Mouse (Mus musculus) MEL (cell line): Measurements from ENCODE around the gene Ep400. TPM values are rescaled to one million over a fixed set of nuclear protein-coding genes. Genes with fewer than 3 reads are reported as not detected.
"Not testable (repeated sequence)": the region's sequence is repeated elsewhere in the genome, so short reads cannot be mapped to it uniquely, and the experiment has no call there.

Experiments
- DNase-seq: peaks from one replicate; pipeline ENCODE4 v3.0.0; 2011; ENCODE audit warnings: low read depth, low spot score
- H3K27ac ChIP-seq: 2 replicates; pipeline ENCODE4 v1.5.1; 2012; ENCODE audit warnings: low read depth, mild to moderate bottlenecking, control low read depth, low read length, moderate library complexity; ENCODE audit not compliant: control insufficient read depth
- H3K27me3 ChIP-seq, 2 experiments: fragments of 150-350 bp in 1 of 2; sonication (generic) in 1 of 2; 2 replicates each; pipeline ENCODE4 v1.6.1; 2012; ENCODE audit warnings: low read length in 2 of 2, mild to moderate bottlenecking in 2 of 2, improper control_type of control experiment in 1 of 2, moderate library complexity in 1 of 2; ENCODE audit not compliant: insufficient read depth in 2 of 2, control insufficient read depth in 1 of 2
- H3K36me3 ChIP-seq, 2 experiments: 2 replicates each; pipeline ENCODE4 v1.6.1; 2012 to 2014; ENCODE audit warnings: low read length in 2 of 2, improper control_type of control experiment in 1 of 2, inconsistent platforms in 1 of 2, mild to moderate bottlenecking in 1 of 2; ENCODE audit not compliant: insufficient read depth in 2 of 2, control insufficient read depth in 1 of 2
- H3K4me1 ChIP-seq, 2 experiments: fragments of 150-350 bp in 1 of 2; sonication (generic) in 1 of 2; 2 replicates each; pipeline ENCODE4 v1.6.1; 2012; ENCODE audit warnings: low read length in 2 of 2, improper control_type of control experiment in 1 of 2, mild to moderate bottlenecking in 1 of 2; ENCODE audit not compliant: insufficient read depth in 2 of 2, control insufficient read depth in 1 of 2
- H3K4me3 ChIP-seq, 2 experiments: fragments of 150-350 bp in 1 of 2; sonication (generic) in 1 of 2; 2 replicates each; pipeline ENCODE4 v1.5.1; 2012; ENCODE audit warnings: low read depth in 2 of 2, low read length in 2 of 2, mild to moderate bottlenecking in 2 of 2, moderate library complexity in 2 of 2, control low read depth in 1 of 2, improper control_type of control experiment in 1 of 2; ENCODE audit not compliant: control insufficient read depth in 1 of 2, insufficient read depth in 1 of 2
- H3K79me2 ChIP-seq: 2 replicates; pipeline ENCODE4 v1.6.1; 2012; ENCODE audit warnings: mild to moderate bottlenecking, low read length, moderate library complexity; ENCODE audit not compliant: control insufficient read depth, poor library complexity, insufficient read depth
- H3K9ac ChIP-seq: 2 replicates; pipeline ENCODE4 v1.6.1; 2012; ENCODE audit warnings: low read depth, mild to moderate bottlenecking, control low read depth, low read length, moderate library complexity; ENCODE audit not compliant: control insufficient read depth, poor library complexity, severe bottlenecking
- H3K9me3 ChIP-seq: fragments of 150-350 bp; sonication (generic); replicated peaks from 2 replicates; pipeline ENCODE4 v1.6.1; 2012; ENCODE audit warnings: mild to moderate bottlenecking, low read length, improper control_type of control experiment, moderate library complexity; ENCODE audit not compliant: insufficient read depth
- CTCF ChIP-seq, 3 experiments: IDR thresholded peaks in 2 of 3; conservative IDR thresholded peaks in 1 of 3; 2 replicates each; pipeline ENCODE4 v1.5.1; 2011 to 2012; ENCODE audit warnings: low read length in 3 of 3, low read depth in 2 of 3, mild to moderate bottlenecking in 2 of 3, improper control_type of control experiment in 1 of 3, inconsistent platforms in 1 of 3, mixed read lengths in 1 of 3, moderate library complexity in 1 of 3; ENCODE audit not compliant: control insufficient read depth in 1 of 3, insufficient read depth in 1 of 3, poor library complexity in 1 of 3, severe bottlenecking in 1 of 3
- E2F4 ChIP-seq: IDR thresholded peaks from 2 replicates; pipeline ENCODE4 v1.6.1; 2011; ENCODE audit warnings: low read depth, low read length, improper control_type of control experiment, borderline replicate concordance
- ELF1 ChIP-seq: IDR thresholded peaks from 2 replicates; pipeline ENCODE4 v1.6.1; 2014; ENCODE audit warnings: low read depth, mild to moderate bottlenecking, inconsistent platforms, low read length, improper control_type of control experiment, moderate library complexity
- EP300 ChIP-seq, 2 experiments: IDR thresholded peaks; 2 replicates each; pipeline ENCODE4 v1.6.1; 2011; ENCODE audit warnings: improper control_type of control experiment in 2 of 2, low read length in 2 of 2, low read depth in 1 of 2, mild to moderate bottlenecking in 1 of 2
- ETS1 ChIP-seq: IDR thresholded peaks from 2 replicates; pipeline ENCODE4 v1.6.1; 2012; ENCODE audit warnings: low read depth, mild to moderate bottlenecking, inconsistent platforms, low read length, improper control_type of control experiment, moderate library complexity
- GABPA ChIP-seq: IDR thresholded peaks from 2 replicates; pipeline ENCODE4 v1.6.1; 2012; ENCODE audit warnings: low read depth, mild to moderate bottlenecking, inconsistent platforms, low read length, improper control_type of control experiment, moderate library complexity
- GATA1 ChIP-seq: IDR thresholded peaks from 2 replicates; pipeline ENCODE4 v1.6.1; 2011; ENCODE audit warnings: low read depth, low read length, improper control_type of control experiment
- MAX ChIP-seq: IDR thresholded peaks from 2 replicates; pipeline ENCODE4 v1.6.1; 2011; ENCODE audit warnings: low read length, improper control_type of control experiment
- MEF2A ChIP-seq: IDR thresholded peaks from 2 replicates; pipeline ENCODE4 v1.6.1; 2014; ENCODE audit warnings: low read depth, mild to moderate bottlenecking, inconsistent platforms, low read length, improper control_type of control experiment; ENCODE audit not compliant: poor library complexity, insufficient replicate concordance, severe bottlenecking; ENCODE audit errors: extremely low read depth
- MXI1 ChIP-seq: IDR thresholded peaks from 2 replicates; pipeline ENCODE4 v1.6.1; 2011; ENCODE audit warnings: mild to moderate bottlenecking, low read depth, low read length, improper control_type of control experiment
- MYB ChIP-seq: IDR thresholded peaks from 2 replicates; pipeline ENCODE4 v1.6.1; 2011; ENCODE audit warnings: mild to moderate bottlenecking, low read depth, low read length, improper control_type of control experiment
- MYC ChIP-seq: IDR thresholded peaks from 2 replicates; pipeline ENCODE4 v1.6.1; 2011; ENCODE audit warnings: low read depth, mild to moderate bottlenecking, low read length, improper control_type of control experiment, moderate library complexity
- POLR2AphosphoS5 ChIP-seq: IDR thresholded peaks from 2 replicates; pipeline ENCODE4 v1.6.1; 2012; ENCODE audit warnings: low read depth, borderline replicate concordance, mild to moderate bottlenecking, inconsistent platforms, low read length, moderate library complexity, mixed read lengths
- RAD21 ChIP-seq: IDR thresholded peaks from 2 replicates; pipeline ENCODE4 v1.6.1; 2011; ENCODE audit warnings: mild to moderate bottlenecking, low read depth, low read length, improper control_type of control experiment
- RCOR1 ChIP-seq: IDR thresholded peaks from 2 replicates; pipeline ENCODE4 v1.6.1; 2012; ENCODE audit warnings: low read depth, mild to moderate bottlenecking, inconsistent platforms, low read length, improper control_type of control experiment
- SIN3A ChIP-seq: IDR thresholded peaks from 2 replicates; pipeline ENCODE4 v1.6.1; 2012; ENCODE audit warnings: low read length, improper control_type of control experiment, inconsistent platforms
- SMC3 ChIP-seq: IDR thresholded peaks from 2 replicates; pipeline ENCODE4 v1.6.1; 2011; ENCODE audit warnings: low read depth, low read length, improper control_type of control experiment
- TAL1 ChIP-seq: IDR thresholded peaks from 2 replicates; pipeline ENCODE4 v1.6.1; 2012; ENCODE audit warnings: mild to moderate bottlenecking, inconsistent platforms, low read length, moderate library complexity, mixed read lengths
- TCF12 ChIP-seq: IDR thresholded peaks from 2 replicates; pipeline ENCODE4 v1.6.1; 2014; ENCODE audit warnings: low read depth, mild to moderate bottlenecking, inconsistent platforms, low read length, improper control_type of control experiment, moderate library complexity
- USF1 ChIP-seq: IDR thresholded peaks from 2 replicates; pipeline ENCODE4 v1.6.1; 2014; ENCODE audit warnings: low read depth, mild to moderate bottlenecking, inconsistent platforms, low read length, improper control_type of control experiment, moderate library complexity
- USF2 ChIP-seq, 2 experiments: IDR thresholded peaks; 2 replicates each; pipeline ENCODE4 v1.6.1; 2011 to 2012; ENCODE audit warnings: improper control_type of control experiment in 2 of 2, low read length in 2 of 2, borderline replicate concordance in 1 of 2, inconsistent platforms in 1 of 2, low read depth in 1 of 2, mild to moderate bottlenecking in 1 of 2; ENCODE audit not compliant: insufficient read depth in 1 of 2
- ZNF384 ChIP-seq: IDR thresholded peaks from 2 replicates; pipeline ENCODE4 v1.6.1; 2012; ENCODE audit warnings: low read depth, mild to moderate bottlenecking, inconsistent platforms, low read length, improper control_type of control experiment
- polyA plus RNA-seq, 2 experiments: library from polyadenylated mRNA; stranded (reverse) in 1 of 2; unstranded in 1 of 2; fragments of >175 nt in 1 of 2; fragments of >200 nt in 1 of 2; gene quantifications; 2 replicates each; pipeline versions ENCODE4 v1.2.1 to v1.2.4; 2012; ENCODE audit warnings: low replicate concordance in 2 of 2, low read depth in 1 of 2; ENCODE audit not compliant: insufficient read length in 2 of 2, insufficient read depth in 1 of 2, missing spikeins in 1 of 2
- total RNA-seq: library from RNA; depleted of rRNA; stranded (reverse); fragments of 300-350 nt; gene quantifications from 2 replicates; pipeline ENCODE4 v1.2.3, GENCODE M21; 2012

Ep400 gene
- total and polyA plus RNA-seq, 3 experiments, result 21.5 to 96.8 (median 27.2) TPM

DNA sequence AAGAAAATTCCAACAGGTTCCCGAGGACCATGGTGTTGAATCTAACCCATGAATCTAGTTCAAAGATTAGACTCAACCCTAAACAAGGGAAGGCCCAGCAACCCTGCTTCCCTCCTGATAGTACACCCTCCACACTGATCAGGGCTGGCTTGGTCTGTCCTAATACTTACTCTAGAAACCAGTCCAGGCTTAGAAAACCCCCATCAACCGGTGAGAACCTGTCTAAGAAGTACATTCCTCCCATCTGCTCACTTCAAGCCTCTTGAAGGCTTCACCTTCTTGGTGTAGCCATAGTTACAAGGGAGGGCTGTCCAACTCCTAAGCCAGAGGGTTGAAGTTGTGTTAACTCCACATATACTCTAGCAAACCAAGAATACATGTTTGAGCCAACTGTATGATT lies 47.0 kb downstream of the Ep400 start:
- H3K27ac ChIP-seq, result no peak overlapping the region
- H3K9ac ChIP-seq, result no peak overlapping the region
- H3K9me3 ChIP-seq, result no peaks in the 10 kb centered on the region
- H3K79me2 ChIP-seq, result no peaks in the 10 kb centered on the region; the same call in 1 of the 2 replicates
- no peaks in the 10 kb centered on the region for H3K27me3 ChIP-seq
- no peak for TF ChIP-seq POLR2AphosphoS5
- no peak for TF ChIP-seq GABPA
- no peak for TF ChIP-seq USF2 (IDR thresholded peaks at IDR 0.05; ENCODE audit: borderline replicate concordance in 1 of 2, insufficient read depth in 1 of 2, low read depth in 1 of 2, low read length in 2 of 2)
- no peak for TF ChIP-seq MEF2A
- TF ChIP-seq ZNF384, result no peak
- TF ChIP-seq EP300 (IDR thresholded peaks at IDR 0.05; ENCODE audit: low read depth in 1 of 2, low read length in 2 of 2), result no peak
- TF ChIP-seq RCOR1, result no peak
- TF ChIP-seq SMC3, result no peak
- TF ChIP-seq USF1, result no peak
- no peak for TF ChIP-seq ELF1
- no peak for TF ChIP-seq SIN3A
- no peak for TF ChIP-seq E2F4
- TF ChIP-seq MXI1, result no peak
- no peak for TF ChIP-seq CTCF (IDR thresholded peaks at IDR 0.05 in 2 of 3, conservative IDR thresholded peaks at IDR 0.05 in 1 of 3; ENCODE audit: control insufficient read depth in 1 of 3, insufficient read depth in 1 of 3, low read depth in 2 of 3, low read length in 3 of 3, poor library complexity in 1 of 3, severe bottlenecking in 1 of 3)
- H3K4me1 ChIP-seq, result peaks cover 7 to 9% of the 10 kb centered on the region in 2 experiments; a peak in 3 of 4 replicates
- no peak overlapping the region for H3K4me3 ChIP-seq
- H3K36me3 ChIP-seq, result peaks cover 13 to 45% of the 10 kb centered on the region in 2 experiments
- DNase-seq, result no peak

- peak; percentile 69 for DNase-seq
- H3K4me1 ChIP-seq, result not testable (repeated sequence)
- 0 out of 4 replicates have a peak, but pooled peaks of 1 of the 2 experiments have one; percentile 17 for TF ChIP-seq USF2 (IDR thresholded peaks at IDR 0.05; ENCODE audit: borderline replicate concordance in 1 of 2, insufficient read depth in 1 of 2, low read depth in 1 of 2, low read length in 2 of 2)
- TF ChIP-seq ETS1, result peak; percentile 53; the same call in 1 of the 2 replicates
- peak; percentile 23; the same call in 1 of the 2 replicates for TF ChIP-seq SMC3
- TF ChIP-seq MYC, result peak; percentile 63
- peak; percentile 61 for TF ChIP-seq MAX
- TF ChIP-seq RCOR1, result peak; percentile 58
- TF ChIP-seq MYB, result peak; percentile 69
- peak; percentile 78 to 87 for TF ChIP-seq EP300 (IDR thresholded peaks at IDR 0.05; ENCODE audit: low read depth in 1 of 2, low read length in 2 of 2)
- peak; percentile 84 for TF ChIP-seq GATA1
- peak; percentile 86 for TF ChIP-seq TCF12
- peak in 2 of 3 experiments; percentile 8 to 43; a peak in 2 of 6 replicates for TF ChIP-seq CTCF (IDR thresholded peaks at IDR 0.05 in 2 of 3, conservative IDR thresholded peaks at IDR 0.05 in 1 of 3; ENCODE audit: control insufficient read depth in 1 of 3, insufficient read depth in 1 of 3, low read depth in 2 of 3, low read length in 3 of 3, poor library complexity in 1 of 3, severe bottlenecking in 1 of 3)
- TF ChIP-seq TAL1, result peak; percentile 34; the same call in 1 of the 2 replicates
- peak; percentile 8 for TF ChIP-seq RAD21
- TF ChIP-seq SIN3A, result 0 out of 2 replicates have a peak, but pooled peaks have one; percentile 39
- TF ChIP-seq USF1, result peak; percentile 71
- TF ChIP-seq, all 39 proteins: peak for 15; not testable (repeated sequence) for 24
- H3K9ac ChIP-seq, H3K4me3 ChIP-seq, H3K27me3 ChIP-seq, H3K79me2 ChIP-seq, H3K27ac ChIP-seq, H3K9me3 ChIP-seq: not testable (repeated sequence)
- H3K36me3 ChIP-seq, result peaks cover 13 to 46% of the 10 kb centered on the region in 2 experiments
Observed at GRCm38 (mm10) chr5:110721463-110721862, 49.1 kb downstream of the Ep400 start.
